Mouse (Mus musculus) liver, embryonic 11.5 days (tissue): Measurements from ENCODE around the gene Crtc1. TPM values are rescaled to one million over a fixed set of nuclear protein-coding genes. Genes with fewer than 3 reads are reported as not detected.
A peak's percentile ranks its signal among the peaks of the same experiment; 100 is the strongest.

Experiments
- ATAC-seq: fragments of 200-750 bp; cut with Nextera tagmentation; replicated peaks from 2 replicates; pipeline ENCODE4 v1.8.0; 2017; ENCODE audit warnings: moderate number of reproducible peaks, mild to moderate bottlenecking, moderate TSS enrichment, moderate library complexity; ENCODE audit not compliant: low FRiP score
- DNase-seq: peaks from one replicate; pipeline ENCODE4 v3.0.0-alpha.2; 2017; ENCODE audit warnings: low spot score
- H3K27ac ChIP-seq: fragments of 300-500 bp; sonication (generic); 2 replicates; pipeline ENCODE4 v1.5.1; 2014; ENCODE audit warnings: mild to moderate bottlenecking, low read depth, low read length, control low read depth
- H3K27me3 ChIP-seq: fragments of 300-500 bp; sonication (generic); replicated peaks from 2 replicates; pipeline ENCODE4 v1.6.1; 2014; ENCODE audit warnings: low read length, mixed read lengths; ENCODE audit not compliant: control insufficient read depth, insufficient read depth
- H3K36me3 ChIP-seq: fragments of 300-500 bp; sonication (generic); 2 replicates; pipeline ENCODE4 v1.6.1; 2014; ENCODE audit warnings: mild to moderate bottlenecking, low read length, moderate library complexity, mixed read lengths; ENCODE audit not compliant: control insufficient read depth, insufficient read depth
- H3K4me1 ChIP-seq: fragments of 300-500 bp; sonication (generic); replicated peaks from 2 replicates; pipeline ENCODE4 v1.6.1; 2014; ENCODE audit warnings: low read length, mixed read lengths; ENCODE audit not compliant: control insufficient read depth, insufficient read depth
- H3K4me2 ChIP-seq: fragments of 300-500 bp; sonication (generic); 2 replicates; pipeline ENCODE4 v1.6.1; 2014; ENCODE audit warnings: mild to moderate bottlenecking, control low read depth, moderate library complexity
- H3K4me3 ChIP-seq: fragments of 300-500 bp; sonication (generic); 2 replicates; pipeline ENCODE4 v1.5.1; 2014; ENCODE audit warnings: low read depth, low read length, control low read depth
- H3K9ac ChIP-seq: fragments of 300-500 bp; sonication (generic); 2 replicates; pipeline ENCODE4 v1.6.1; 2014; ENCODE audit warnings: low read depth, low read length, control low read depth
- H3K9me3 ChIP-seq: fragments of 300-500 bp; sonication (generic); 2 replicates; pipeline ENCODE4 v1.6.1; 2016; ENCODE audit warnings: low read length, inconsistent platforms, mixed read lengths; ENCODE audit not compliant: control insufficient read depth
- WGBS: fragments of 180-500 bp; shearing (Covaris S2); extraction: QIAGEN DNeasy Blood & Tissue Kit; methylation state at CpG from one replicate; pipeline ENCODE4 v1.1.7; 2014; 5-methylcytosine and 5-hydroxymethylcytosine counted together
- polyA plus RNA-seq: library from polyadenylated mRNA; unstranded; fragments of >200 nt; fragmentation: Nextera tagmentation; extraction: Ambion mirVana; gene quantifications from 2 replicates; pipeline ENCODE4 v1.2.1, GENCODE M21; 2014

Crtc1 gene
- 11.3 and 13.1 TPM in 2 replicates for polyA plus RNA-seq

DNA sequence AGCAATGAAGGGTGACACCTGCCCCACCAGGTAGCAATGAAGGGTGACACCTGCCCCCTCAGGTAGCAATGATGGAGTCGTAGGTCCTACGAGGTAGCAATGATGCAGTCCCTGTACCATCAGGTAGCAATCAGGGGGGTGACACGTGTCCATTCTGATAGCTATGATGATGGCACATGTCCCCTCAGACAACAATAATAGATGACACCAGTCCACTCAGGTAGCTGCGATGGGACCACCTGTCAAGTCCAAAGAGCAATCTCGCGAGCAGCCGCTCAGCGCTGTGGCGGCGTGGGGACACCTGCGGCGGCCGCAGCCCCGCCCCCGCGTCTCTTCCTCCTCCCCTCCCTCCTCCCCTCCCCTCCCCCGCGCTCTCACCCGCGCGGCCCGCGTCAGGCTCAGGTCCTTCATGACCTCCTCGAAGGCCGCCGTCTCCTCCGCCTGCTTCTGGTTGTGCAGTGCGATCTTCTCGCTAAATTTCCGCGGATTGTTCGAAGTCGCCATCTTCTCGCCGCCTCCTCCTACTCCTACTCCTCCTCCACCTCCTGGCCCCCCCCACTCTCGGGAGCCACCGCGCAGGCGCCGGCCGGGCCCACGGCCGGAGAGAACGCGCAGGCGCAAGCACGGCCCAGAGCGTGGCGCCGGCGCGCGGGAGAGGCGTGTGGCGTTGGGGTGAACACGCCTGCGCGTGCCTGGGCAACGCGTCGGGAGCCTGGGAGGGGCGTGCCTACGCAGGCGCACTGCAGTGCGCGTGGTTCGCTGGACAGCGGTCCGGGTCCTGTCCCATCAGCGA is at the start of gene Crtc1:
Gene Crtc1 (minus strand): TSS at position 525 of the 793 bp plus-strand sequence.
- H3K4me1 ChIP-seq: peaks cover 6% of the 10 kb centered on the region
- peak within 1 kb of the TSS; percentile 47 for H3K27ac ChIP-seq
- no peaks in the 10 kb centered on the region for H3K9me3 ChIP-seq
- H3K36me3 ChIP-seq: no peaks in the 10 kb centered on the region
- peak within 1 kb of the TSS; percentile 70 for H3K4me3 ChIP-seq
- DNase-seq: peak; percentile 97
- ATAC-seq: peak; percentile 95
- peak within 1 kb of the TSS; percentile 60 for H3K9ac ChIP-seq
- H3K4me2 ChIP-seq: peak within 1 kb of the TSS; percentile 90
- 1% methylated on average over 70 of the region's 70 CpGs for WGBS
- H3K27me3 ChIP-seq: no peaks in the 10 kb centered on the region

DNA sequence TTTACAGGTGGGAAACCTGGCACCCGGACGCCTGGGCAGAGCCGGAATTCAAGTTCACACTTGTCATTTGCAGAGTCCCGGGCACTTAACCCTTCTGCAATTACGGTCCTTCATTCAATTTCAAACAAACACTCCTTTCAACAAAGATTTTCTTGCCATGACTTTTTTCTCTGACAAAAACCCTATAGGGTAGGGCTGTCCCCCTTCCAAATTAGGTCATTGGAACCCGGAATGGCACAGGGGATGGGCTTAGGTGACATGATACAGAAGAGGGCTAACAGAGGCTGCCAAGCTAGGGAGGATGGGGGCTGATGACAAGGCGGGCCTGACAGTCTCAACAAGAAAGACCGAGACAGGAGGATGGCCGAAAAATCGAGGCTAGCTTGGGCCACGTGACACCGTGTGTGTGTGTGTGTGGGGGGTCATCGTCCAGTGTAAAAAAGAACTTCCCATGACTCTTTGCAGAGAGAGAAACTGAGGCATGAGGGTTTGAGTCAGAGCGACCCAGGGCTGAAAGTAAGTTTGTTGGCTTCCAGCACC is 49.6 kb upstream of the Crtc1 start:
- H3K4me3 ChIP-seq: peak overlapping the region; percentile 32
- ATAC-seq: no peak
- WGBS: 3% methylated on average over 14 of the region's 14 CpGs

DNA sequence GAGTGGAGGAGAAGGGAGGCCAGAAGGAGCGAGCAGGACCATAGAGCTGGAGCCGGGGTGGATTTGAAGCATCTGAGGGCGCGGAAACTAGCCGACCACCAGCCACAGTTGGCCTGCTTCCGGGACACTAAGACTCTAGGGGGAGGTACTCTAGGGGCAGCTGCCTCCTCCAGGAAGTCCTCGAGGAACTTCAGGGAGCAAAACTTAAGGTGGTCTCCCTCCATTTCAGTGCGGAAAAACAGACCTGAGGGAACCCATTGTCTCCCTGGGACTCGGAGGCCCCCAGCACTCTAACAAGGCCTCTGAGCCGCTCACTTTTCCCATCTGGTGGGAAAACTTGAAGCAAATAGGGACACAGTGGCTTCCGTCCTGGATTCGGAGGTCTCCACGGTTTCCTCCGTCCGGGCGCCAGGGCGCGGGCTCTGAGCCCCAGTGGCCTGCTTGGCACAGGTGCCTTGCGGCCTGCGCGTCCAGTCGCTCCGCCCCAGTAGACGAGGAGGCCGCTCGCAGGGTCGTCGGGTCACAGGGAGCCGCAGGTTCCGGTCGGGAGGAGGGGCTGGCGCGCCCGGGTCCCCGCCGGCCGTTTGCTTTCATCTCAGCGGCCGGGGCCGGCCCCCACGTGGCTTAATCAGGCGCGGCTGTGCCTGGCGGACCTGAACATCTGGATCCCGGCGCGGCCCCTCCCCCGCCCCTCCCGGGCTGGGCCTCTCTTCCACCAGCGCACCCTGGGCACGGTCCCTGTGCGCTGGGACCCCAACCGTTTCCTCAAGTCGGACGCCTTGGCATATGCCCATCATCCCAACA is 48.8 kb upstream of the Crtc1 start:
- ATAC-seq: peak; percentile 52

More for the DNA sequence above, 49.6 kb upstream of the Crtc1 start:
- H3K36me3 ChIP-seq: no peaks in the 10 kb centered on the region
- no peak overlapping the region for H3K27ac ChIP-seq
- DNase-seq: no peak
- no peaks in the 10 kb centered on the region for H3K9me3 ChIP-seq
- peaks cover 40% of the 10 kb centered on the region for H3K4me1 ChIP-seq
- peak overlapping the region; percentile 62 for H3K4me2 ChIP-seq
- no peak overlapping the region for H3K9ac ChIP-seq
- peaks cover 100% of the 10 kb centered on the region for H3K27me3 ChIP-seq

DNA sequence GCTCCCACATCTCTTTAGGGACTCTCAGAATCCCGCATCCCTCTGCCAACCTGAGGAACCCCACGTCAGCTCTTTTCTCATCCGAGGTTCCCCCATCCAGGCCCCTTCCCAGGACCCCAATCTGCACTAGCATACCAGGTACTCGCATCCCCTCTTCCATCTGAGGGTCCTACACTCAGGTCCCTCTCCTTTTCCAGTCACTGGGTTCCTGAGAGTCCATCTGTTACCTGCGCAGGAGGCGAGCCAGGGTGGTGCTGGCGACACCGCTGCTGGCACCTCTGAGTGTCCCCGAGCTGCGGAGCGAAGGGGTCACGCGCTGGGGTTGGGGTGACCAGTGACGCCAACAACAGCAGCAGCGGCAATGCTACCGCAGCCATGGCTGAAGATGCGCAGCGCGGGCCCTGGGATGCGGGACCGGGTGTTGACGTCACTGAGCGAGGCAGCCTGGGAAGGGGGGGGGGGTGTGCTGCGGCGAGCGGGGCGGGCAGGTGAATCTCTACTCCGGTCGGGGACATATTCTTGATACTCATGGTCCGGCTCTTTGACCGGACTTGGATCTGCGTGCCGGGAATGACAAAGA is 47.7 kb upstream of the Crtc1 start, which contains the start of gene Tmem59l:
Gene Tmem59l (minus strand): TSS at position 418 of the 580 bp plus-strand sequence.
- Histone ChIP-seq H3K4me3 (peak within 1 kb of the TSS; percentile 44), H3K36me3 (no peaks in the 10 kb centered on the region), H3K4me1 (peaks cover 23% of the 10 kb centered on the region), H3K4me2 (peak within 1 kb of the TSS; percentile 62), H3K27me3 (peaks cover 100% of the 10 kb centered on the region), H3K27ac (no peak within 1 kb of the TSS), H3K9me3 (no peaks in the 10 kb centered on the region), H3K9ac (0 out of 2 replicates have a peak within 1 kb of the TSS, but pooled peaks have one; percentile 8)
- ATAC-seq: no peak
- DNase-seq: no peak
- 13% methylated on average over 33 of the region's 33 CpGs for WGBS

More for the DNA sequence above, 48.8 kb upstream of the Crtc1 start:
- Histone ChIP-seq H3K9ac (0 out of 2 replicates have a peak overlapping the region, but pooled peaks have one; percentile 8), H3K4me3 (peak overlapping the region; percentile 44), H3K27me3 (peaks cover 100% of the 10 kb centered on the region), H3K4me1 (peaks cover 32% of the 10 kb centered on the region), H3K27ac (no peak overlapping the region), H3K9me3 (no peaks in the 10 kb centered on the region), H3K36me3 (no peaks in the 10 kb centered on the region), H3K4me2 (peak overlapping the region; percentile 62)
- WGBS: 2% methylated on average over 55 of the region's 55 CpGs
- DNase-seq: peak; percentile 71

DNA sequence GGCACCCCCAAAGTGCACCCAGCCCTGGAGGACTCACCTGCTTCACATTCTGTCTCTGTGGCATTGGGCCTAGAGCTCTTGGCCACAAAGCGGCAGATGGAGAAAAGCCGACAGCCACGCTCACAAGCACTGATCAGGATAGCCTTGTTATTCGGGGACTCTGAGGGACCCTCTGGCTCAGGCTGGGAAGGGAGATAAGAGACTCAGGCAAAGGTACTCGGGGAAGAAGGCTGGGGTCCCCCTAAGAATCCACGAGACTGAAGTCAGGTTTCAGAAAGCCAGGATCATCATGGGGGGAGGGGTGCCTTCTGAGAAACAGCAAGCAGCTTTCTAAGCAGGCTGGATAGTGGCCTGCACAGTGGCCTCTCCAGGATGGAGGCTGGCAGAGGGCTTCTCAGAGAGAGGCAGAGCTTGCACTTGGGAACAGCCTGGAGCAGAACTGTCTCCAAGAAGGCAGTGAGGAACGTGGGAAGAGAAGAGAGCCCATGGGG is 46.9 kb upstream of the Crtc1 start:
- DNase-seq (no peak), ATAC-seq (no peak)
- Histone ChIP-seq H3K36me3 (no peaks in the 10 kb centered on the region), H3K27ac (no peak overlapping the region), H3K27me3 (peaks cover 100% of the 10 kb centered on the region), H3K4me2 (no peak overlapping the region), H3K9me3 (no peaks in the 10 kb centered on the region), H3K4me1 (peaks cover 23% of the 10 kb centered on the region), H3K9ac (no peak overlapping the region), H3K4me3 (no peak overlapping the region)
- 39% methylated on average over 7 of the region's 7 CpGs for WGBS

DNA sequence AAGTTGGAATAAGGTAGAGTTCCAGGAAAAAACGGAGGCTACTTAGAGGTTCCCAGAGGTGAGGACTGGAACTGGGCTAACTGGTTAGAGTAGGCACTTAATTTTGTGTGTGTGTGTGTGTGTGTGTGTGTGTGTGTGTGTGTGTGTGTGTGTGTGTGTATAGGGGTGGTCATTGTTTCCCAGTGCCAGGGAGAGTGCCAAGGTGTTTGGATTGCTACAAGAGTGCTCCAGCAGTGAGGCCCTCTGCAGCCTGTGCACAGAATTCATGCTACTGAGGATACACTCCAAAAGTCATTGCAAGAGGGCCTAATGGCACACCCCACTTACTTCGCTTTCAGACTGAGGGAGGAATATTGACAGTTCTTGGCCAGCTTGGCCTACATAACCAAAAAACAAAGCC is 43.6 kb upstream of the Crtc1 start:
- Histone ChIP-seq H3K9me3 (no peaks in the 10 kb centered on the region), H3K4me3 (no peak overlapping the region), H3K36me3 (no peaks in the 10 kb centered on the region), H3K27ac (no peak overlapping the region), H3K27me3 (peaks cover 76% of the 10 kb centered on the region), H3K4me1 (peaks cover 3% of the 10 kb centered on the region), H3K4me2 (no peak overlapping the region), H3K9ac (no peak overlapping the region)
- ATAC-seq (no peak), DNase-seq (no peak)
- WGBS: 52% methylated on average over 2 of the region's 2 CpGs

DNA sequence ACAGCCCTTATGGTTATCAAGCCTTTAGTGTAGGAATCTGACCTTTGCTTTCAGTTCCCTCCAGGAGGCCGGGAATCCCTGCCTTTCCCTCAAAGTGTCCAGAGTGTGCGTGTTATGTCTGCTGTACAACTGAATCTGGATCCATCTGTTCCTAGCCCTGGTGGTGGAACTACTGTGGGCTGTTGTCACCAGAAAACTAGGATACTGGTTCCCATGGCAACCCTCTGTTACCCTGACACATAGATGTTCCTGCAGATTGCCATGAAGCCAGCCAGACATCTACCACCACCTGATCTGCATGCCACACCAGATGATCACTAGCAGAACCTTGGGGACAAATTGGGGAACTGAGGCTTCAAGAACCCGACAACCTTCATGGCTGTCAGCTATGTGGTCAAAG is 42.5 kb upstream of the Crtc1 start:
- Histone ChIP-seq H3K4me2 (no peak overlapping the region), H3K4me3 (no peak overlapping the region), H3K36me3 (no peaks in the 10 kb centered on the region), H3K4me1 (peaks cover 10% of the 10 kb centered on the region), H3K9ac (no peak overlapping the region), H3K27me3 (peaks cover 65% of the 10 kb centered on the region), H3K9me3 (no peaks in the 10 kb centered on the region), H3K27ac (no peak overlapping the region)
- no peak for DNase-seq
- 61% methylated on average over 3 of the region's 3 CpGs for WGBS
- ATAC-seq: no peak
